Mouse (Mus musculus): ENCODE results near the gene Dnah3. TPM values are rescaled to one million over a fixed set of nuclear protein-coding genes. Genes with fewer than 3 reads are reported as not detected.

Dnah3 gene
- total RNA-seq, 2 experiments from 2014 or later, result 0.03 TPM; not detected in 1

DNA sequence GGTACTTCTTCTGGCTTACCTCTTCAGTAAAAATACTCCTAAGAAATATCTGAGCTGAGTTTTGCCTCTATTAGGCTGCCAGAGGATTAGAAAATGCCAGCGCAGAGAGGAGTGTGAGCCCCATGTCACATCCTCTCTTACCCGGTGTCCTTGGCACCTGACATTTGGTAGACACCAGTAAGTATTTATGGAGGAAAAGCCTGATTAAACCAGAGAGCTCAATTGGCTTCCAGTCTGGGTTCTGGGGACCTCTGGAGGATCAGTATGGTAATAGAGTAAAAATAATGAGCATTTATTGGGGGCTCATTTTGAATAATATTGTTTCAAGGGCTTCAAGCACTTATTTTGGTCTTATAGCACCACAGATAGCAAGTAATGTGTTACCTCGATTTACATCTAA, 39.6 kb downstream of the Dnah3 start:
- no peak for DNase-seq (ENCODE audit: low spot score in 2 of 2)

- no peak for DNase-seq (ENCODE audit: low spot score in 2 of 2)
Measured at GRCm38 (mm10) chr7:120054016-120054415, 41.1 kb downstream of the Dnah3 start.

- no peak for DNase-seq (ENCODE audit: low spot score in 2 of 2)
Measured at GRCm38 (mm10) chr7:120050447-120050846, 44.6 kb downstream of the Dnah3 start.

- DNase-seq (ENCODE audit: low spot score in 2 of 2), result no peak
Measured at GRCm38 (mm10) chr7:120043990-120044389, 51.1 kb downstream of the Dnah3 start.

DNA sequence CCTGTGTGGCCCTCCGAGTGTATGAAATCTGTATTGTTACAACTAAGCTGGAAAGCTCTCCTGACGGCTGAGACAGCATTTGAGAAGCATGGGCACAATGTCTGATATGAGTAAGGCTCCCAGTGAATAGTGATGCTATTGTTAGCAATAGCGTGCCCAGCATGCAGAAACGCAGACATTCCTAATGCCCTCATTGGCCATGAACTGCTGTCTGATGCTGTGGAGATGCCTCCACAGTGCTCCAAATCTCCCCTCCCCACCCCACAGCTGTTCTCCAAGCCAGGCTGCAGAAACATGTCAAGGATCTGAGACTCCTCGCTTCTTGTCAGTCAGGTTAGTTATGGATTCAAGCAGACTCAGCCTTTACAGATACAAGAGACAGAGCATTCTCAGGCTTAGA, 58.7 kb downstream of the Dnah3 start:
- DNase-seq (ENCODE audit: low spot score in 2 of 2), result no peak

DNA sequence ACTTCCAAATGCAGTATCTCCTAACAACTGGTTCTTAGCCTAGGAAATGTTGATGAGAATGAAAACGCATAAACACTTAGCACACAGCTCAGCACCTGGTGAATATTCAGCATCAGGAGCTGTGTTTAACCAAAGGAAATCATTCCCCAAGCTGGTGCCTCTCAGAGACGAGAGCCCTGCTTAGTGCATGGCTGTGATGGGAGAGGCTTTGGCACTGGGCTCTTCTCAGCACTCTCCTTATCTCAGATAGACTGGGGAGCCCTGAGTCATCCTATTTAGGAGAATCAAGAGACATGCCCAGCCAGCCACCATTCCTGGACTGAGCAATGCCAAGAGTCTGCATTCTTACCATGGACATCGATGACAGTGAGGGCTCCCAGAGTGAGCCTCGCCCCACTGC, 60.1 kb downstream of the Dnah3 start:
- no peak for DNase-seq (ENCODE audit: low spot score in 2 of 2)

- DNase-seq (ENCODE audit: low spot score in 2 of 2), result no peak
Measured at GRCm38 (mm10) chr7:120034566-120034965, 60.5 kb downstream of the Dnah3 start.

DNA sequence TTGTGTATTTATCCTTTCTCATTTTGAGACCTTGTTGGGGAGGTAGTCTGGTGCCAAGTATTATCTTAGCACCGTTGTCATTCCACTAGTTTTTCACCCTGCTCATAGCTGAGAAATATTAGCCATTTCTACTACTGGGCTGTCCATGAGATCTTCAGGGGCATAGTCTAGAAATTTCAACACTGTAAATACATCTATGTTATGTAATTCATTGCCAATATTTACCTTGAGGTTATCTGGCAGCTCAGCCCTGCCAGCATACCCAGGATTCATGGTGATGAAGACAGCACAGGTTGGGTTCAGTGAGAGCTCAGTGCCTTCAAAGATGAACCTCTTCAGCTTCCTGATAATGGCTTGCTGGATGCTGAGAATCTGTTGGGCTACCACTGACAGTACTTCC, 66.4 kb downstream of the Dnah3 start:
- DNase-seq (ENCODE audit: low spot score in 2 of 2), result no peak

- no peak for DNase-seq (ENCODE audit: low spot score in 2 of 2)
Measured at GRCm38 (mm10) chr7:119997066-119997465, 98.0 kb downstream of the Dnah3 start.

DNA sequence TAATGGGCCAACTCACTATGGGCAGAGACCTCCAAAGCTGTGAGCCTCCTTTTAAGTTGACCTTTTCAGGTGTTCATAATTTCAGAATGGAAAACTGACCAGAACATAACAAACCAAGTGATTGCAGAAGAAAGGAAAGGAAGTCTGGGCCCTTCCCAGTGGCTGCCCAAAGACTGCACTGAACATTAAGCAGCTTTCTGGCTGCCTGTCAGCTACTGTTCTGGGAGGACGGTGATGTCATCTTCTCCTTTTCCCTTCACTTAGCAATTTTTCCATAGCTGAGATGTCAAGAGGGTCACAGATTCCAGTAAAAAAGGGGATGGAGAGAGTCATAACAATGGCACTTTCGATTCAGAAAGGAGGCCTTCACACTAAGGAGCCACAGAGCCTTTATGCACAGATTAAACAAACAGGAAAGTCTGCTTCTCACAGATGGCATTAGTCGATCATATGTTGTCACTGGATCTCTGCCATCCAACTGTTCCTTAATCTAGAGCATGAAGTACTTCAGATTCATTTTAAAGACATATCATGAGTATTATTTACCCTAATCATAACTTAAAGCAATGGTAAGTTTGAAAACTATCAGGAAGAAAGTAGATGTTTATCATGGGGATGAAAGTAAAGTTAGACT, 109.7 kb downstream of the Dnah3 start:
- DNase-seq (ENCODE audit: low spot score in 2 of 2), result no peak

DNA sequence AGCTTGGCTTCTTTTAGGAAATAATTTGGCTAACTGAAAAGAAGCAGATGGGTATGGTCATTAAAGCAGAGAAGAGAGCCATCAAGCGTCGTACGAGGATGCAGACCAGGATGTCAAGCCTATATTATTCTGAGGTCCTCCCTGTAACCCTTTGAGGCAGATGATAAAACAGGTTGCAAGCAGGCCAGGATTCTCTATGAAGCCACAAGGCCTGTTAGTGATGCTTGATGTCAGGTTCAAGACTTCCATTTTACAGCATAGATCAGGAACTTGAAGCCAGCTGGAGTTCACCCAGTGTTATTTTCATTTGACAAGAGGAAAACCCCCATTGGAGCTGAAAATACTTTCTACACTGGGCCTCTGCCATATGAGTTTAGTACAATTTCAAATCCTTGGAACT, 114.9 kb downstream of the Dnah3 start:
- DNase-seq (ENCODE audit: low spot score in 2 of 2), result no peak

DNA sequence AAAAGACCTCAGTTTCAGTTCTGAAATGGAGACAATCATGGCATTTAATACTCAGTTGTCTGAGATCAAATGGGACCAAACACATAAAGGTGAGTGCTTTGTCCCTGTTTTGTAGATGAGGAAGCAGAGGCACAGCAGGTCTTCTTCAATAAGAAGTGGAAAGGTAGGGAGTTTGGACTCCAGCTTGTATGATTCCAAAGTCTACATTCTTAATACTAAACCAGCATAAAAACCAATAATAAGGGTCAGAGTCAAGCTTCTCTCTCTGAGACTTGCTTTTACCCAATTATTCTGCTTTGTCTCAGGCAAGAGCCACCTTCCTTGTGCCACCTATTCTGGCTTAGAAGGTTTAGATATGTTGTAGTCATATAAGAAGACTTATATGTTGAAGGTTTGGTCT, 116.5 kb downstream of the Dnah3 start:
- DNase-seq (ENCODE audit: low spot score in 2 of 2), result no peak

DNA sequence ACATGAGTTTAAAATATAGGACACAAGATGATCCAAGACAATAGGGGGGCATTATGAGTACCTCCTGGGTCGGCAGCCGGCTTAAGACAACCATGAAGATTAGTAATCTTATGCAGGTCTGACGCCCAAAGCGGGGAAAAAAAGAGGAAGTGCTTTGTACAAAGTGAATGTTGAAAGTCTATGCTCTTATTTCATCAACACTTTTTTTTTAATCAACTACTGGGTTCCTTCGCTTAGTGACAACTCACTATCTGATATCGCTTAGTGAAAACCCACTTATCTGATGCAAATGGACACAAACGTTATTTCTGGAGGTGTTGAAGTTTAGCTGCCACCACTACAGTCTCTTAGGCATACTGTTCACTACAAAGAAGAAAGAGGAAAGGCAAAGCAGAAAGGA, 117.5 kb downstream of the Dnah3 start:
- DNase-seq (ENCODE audit: low spot score in 2 of 2), result no peak

- no peak for DNase-seq (ENCODE audit: low spot score in 2 of 2)
Measured at GRCm38 (mm10) chr7:119976256-119976655, 118.8 kb downstream of the Dnah3 start.

GRCm38 (mm10) chr7:119974214-119974613, 120.9 kb downstream of the Dnah3 start:
- no peak for DNase-seq (ENCODE audit: low spot score in 2 of 2)

- no peak for DNase-seq (ENCODE audit: low spot score in 2 of 2)
Measured at GRCm38 (mm10) chr7:119969320-119969719, 125.8 kb downstream of the Dnah3 start.

- no peak for DNase-seq (ENCODE audit: low spot score in 2 of 2)
Measured at GRCm38 (mm10) chr7:119965651-119966395, 129.3 kb downstream of the Dnah3 start.

GRCm38 (mm10) chr7:119965205-119965604, 129.9 kb downstream of the Dnah3 start:
- DNase-seq (ENCODE audit: low spot score in 2 of 2), result no peak

DNA sequence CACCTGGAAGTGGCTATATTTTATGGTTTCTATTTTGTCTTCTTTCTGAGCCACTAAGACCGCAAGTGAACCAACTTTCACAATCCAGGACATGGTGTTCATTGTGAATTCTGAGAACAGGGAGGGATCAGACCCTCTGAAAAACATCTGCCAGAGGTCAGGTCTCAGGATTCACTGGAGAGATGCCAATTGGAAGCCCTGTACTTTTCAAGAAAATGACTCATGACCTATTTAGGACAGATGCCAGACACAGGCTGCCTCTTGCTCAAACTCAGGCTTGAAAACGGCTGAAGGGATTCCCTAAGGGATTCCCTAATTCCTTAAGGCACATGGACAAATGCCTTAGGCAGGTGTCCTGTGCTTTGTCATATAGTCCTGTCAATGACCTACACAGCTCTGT, 134.0 kb downstream of the Dnah3 start:
- DNase-seq (ENCODE audit: low spot score in 2 of 2), result peak in 1 of 2 experiments; percentile 24

GRCm38 (mm10) chr7:119960546-119960945, 134.5 kb downstream of the Dnah3 start:
- DNase-seq (ENCODE audit: low spot score in 2 of 2), result no peak

- no peak for DNase-seq (ENCODE audit: low spot score in 2 of 2)
Measured at GRCm38 (mm10) chr7:119960006-119960405, 135.1 kb downstream of the Dnah3 start.

DNA sequence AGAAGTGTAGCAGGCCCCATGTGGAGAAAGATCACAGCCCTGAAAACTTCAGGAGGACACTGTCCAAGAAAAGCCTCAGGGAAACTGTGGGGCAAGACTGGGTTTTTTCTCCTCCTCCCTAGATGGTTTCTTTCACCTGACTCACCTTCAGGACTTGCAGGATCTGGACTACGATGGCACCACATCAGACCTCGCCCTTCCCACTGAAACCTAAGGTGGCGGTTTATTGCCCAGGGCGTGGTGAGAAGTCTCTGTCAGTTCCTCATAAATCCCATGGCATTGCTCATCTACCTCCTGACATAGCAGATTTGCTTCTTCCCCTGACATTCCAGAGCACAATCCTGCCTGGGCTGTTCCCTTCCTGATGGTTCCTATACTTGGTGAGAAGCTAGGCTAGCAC, 135.6 kb downstream of the Dnah3 start:
- DNase-seq (ENCODE audit: low spot score in 2 of 2), result no peak

- DNase-seq (ENCODE audit: low spot score in 2 of 2), result no peak
Measured at GRCm38 (mm10) chr7:119959091-119959490, 136.0 kb downstream of the Dnah3 start.

All from adrenal gland, postnatal 4 days (tissue).